Mouse (Mus musculus): Measurements from ENCODE around the gene Atp7a. TPM values are rescaled to one million over a fixed set of nuclear protein-coding genes. Genes with fewer than 3 reads are reported as not detected.
A peak's percentile ranks its signal among the peaks of the same experiment; 100 is the strongest.

Atp7a gene
- total RNA-seq, 1 experiment from 2014 or later, result 49.6 TPM

- no peak for ATAC-seq (ENCODE audit: extremely low read depth, insufficient number of reproducible peaks, low FRiP score, poor library complexity, severe bottlenecking)
Observed at GRCm38 (mm10) chrX:106154180-106154586, 127.1 kb downstream of the Atp7a start.

GRCm38 (mm10) chrX:106155892-106156291 is 128.8 kb downstream of the Atp7a start:
- 0 out of 2 replicates have a peak, but pooled peaks have one; percentile 23 for ATAC-seq (ENCODE audit: extremely low read depth, insufficient number of reproducible peaks, low FRiP score, poor library complexity, severe bottlenecking)

GRCm38 (mm10) chrX:106163995-106164394 is 136.9 kb downstream of the Atp7a start:
- peak; percentile 67; the same call in 1 of the 2 replicates for ATAC-seq (ENCODE audit: extremely low read depth, insufficient number of reproducible peaks, low FRiP score, poor library complexity, severe bottlenecking)

GRCm38 (mm10) chrX:106164555-106164954 is 137.5 kb downstream of the Atp7a start:
- no peak for ATAC-seq (ENCODE audit: extremely low read depth, insufficient number of reproducible peaks, low FRiP score, poor library complexity, severe bottlenecking)

- peak; percentile 58; the same call in 1 of the 2 replicates for ATAC-seq (ENCODE audit: extremely low read depth, insufficient number of reproducible peaks, low FRiP score, poor library complexity, severe bottlenecking)
Observed at GRCm38 (mm10) chrX:106165089-106165488, 138.0 kb downstream of the Atp7a start.

GRCm38 (mm10) chrX:106171106-106171852 is 144.2 kb downstream of the Atp7a start:
- ATAC-seq (ENCODE audit: extremely low read depth, insufficient number of reproducible peaks, low FRiP score, poor library complexity, severe bottlenecking), result peak; percentile 95

GRCm38 (mm10) chrX:106171853-106172154 is 144.7 kb downstream of the Atp7a start:
- no peak for ATAC-seq (ENCODE audit: extremely low read depth, insufficient number of reproducible peaks, low FRiP score, poor library complexity, severe bottlenecking)

Other genes with a start within 250 kb of the Atp7a start
- gene Atrx, start 97.9 kb upstream of the Atp7a start, total RNA-seq (2017), result 413 and 516 TPM in 2 replicates
- gene Magt1, start 15.4 kb upstream of the Atp7a start, total RNA-seq (2017), result 27.9 and 29.2 TPM in 2 replicates
- gene Cox7b, start 11.6 kb upstream of the Atp7a start, total RNA-seq (2017), result 87.4 and 108 TPM in 2 replicates
- gene Tlr13, start 115.9 kb downstream of the Atp7a start, total RNA-seq (2017), result 124 and 136 TPM in 2 replicates
- 108 and 109 TPM in 2 replicates for gene Pgk1, start 159.8 kb downstream of the Atp7a start, total RNA-seq (2017)
- 4.3 and 6.6 TPM in 2 replicates for gene Taf9b, start 193.9 kb downstream of the Atp7a start, total RNA-seq (2017)
- not detected in 2 replicates for gene Fnd3c2, start 228.1 kb downstream of the Atp7a start, total RNA-seq (2017)